In genomic region chr13:97510431-97511261, GRCm38 (mm10) we compare ENCODE assay signal across 8 mouse cellular contexts.
DNase-seq lines count a peak whose midpoint lies in the region; ATAC-seq and TF ChIP-seq lines count a peak whose summit lies in the region.

No protein-coding gene starts in this region.

- WGBS in kidney, embryonic 14.5 days: 62% methylated on average over 10 of the region's 10 CpGs
- 57% methylated on average over 10 of the region's 10 CpGs for WGBS in heart, embryonic 12.5 days
- WGBS in macrophage (ENCODE audit: missing documents): 10% methylated on average over 10 of the region's 10 CpGs

- H3K4me3 ChIP-seq in kidney, embryonic 14.5 days (ENCODE audit: low read length): no peak overlapping the region
- H3K4me3 ChIP-seq in heart, embryonic 12.5 days: no peak overlapping the region
- H3K4me3 ChIP-seq in macrophage (ENCODE audit: inconsistent target): no peak overlapping the region
- H3K4me3 ChIP-seq in layer of hippocampus, adult 2 months: no peak overlapping the region

- DNase-seq in kidney, postnatal 4 days: no peak
- peak; percentile 69 for DNase-seq in NIH3T3 (ENCODE audit: low read depth)
- no peak for DNase-seq in cerebellum, adult 18-20 months
- no peak for DNase-seq in layer of hippocampus, adult 2 months (ENCODE audit: low spot score in 2 of 2)
- DNase-seq in urinary bladder, postnatal 4 days (ENCODE audit: low spot score in 2 of 2): no peak

- H3K79me2 ChIP-seq in macrophage (ENCODE audit: inconsistent target): no peaks in the 10 kb centered on the region

- H3K9ac ChIP-seq in kidney, embryonic 14.5 days (ENCODE audit: low read depth, low read length): 0 out of 2 replicates have a peak overlapping the region, but pooled peaks have one; percentile 13
- H3K9ac ChIP-seq in heart, embryonic 12.5 days: no peak overlapping the region

- H3K27me3 ChIP-seq in kidney, embryonic 14.5 days (ENCODE audit: control insufficient read depth, insufficient read depth, low read length): no peaks in the 10 kb centered on the region
- H3K27me3 ChIP-seq in heart, embryonic 12.5 days (replicated peaks): peaks cover 4% of the 10 kb centered on the region; the same call in 1 of the 2 replicates

- H3K36me3 ChIP-seq in kidney, embryonic 14.5 days (ENCODE audit: control insufficient read depth, insufficient read depth, low read length): no peaks in the 10 kb centered on the region
- no peaks in the 10 kb centered on the region for H3K36me3 ChIP-seq in heart, embryonic 12.5 days
- H3K36me3 ChIP-seq in macrophage (ENCODE audit: inconsistent target): no peaks in the 10 kb centered on the region

- ATAC-seq in kidney, embryonic 14.5 days (ENCODE audit: low FRiP score, low TSS enrichment): peak; percentile 29; the same call in 1 of the 2 replicates
- peak; percentile 82 for ATAC-seq in heart, embryonic 12.5 days (ENCODE audit: insufficient number of reproducible peaks, low FRiP score)

- H3K9me3 ChIP-seq in kidney, embryonic 14.5 days (ENCODE audit: control insufficient read depth, low read length): no peaks in the 10 kb centered on the region
- no peaks in the 10 kb centered on the region for H3K9me3 ChIP-seq in heart, embryonic 12.5 days (replicated peaks)

- H3K4me1 ChIP-seq in kidney, embryonic 14.5 days (ENCODE audit: control insufficient read depth, insufficient read depth, low read length): peaks cover 20% of the 10 kb centered on the region; the same call in 1 of the 2 replicates
- H3K4me1 ChIP-seq in heart, embryonic 12.5 days (replicated peaks): peaks cover 22% of the 10 kb centered on the region

- TF ChIP-seq CTCF in layer of hippocampus, adult 2 months (conservative IDR thresholded peaks at IDR 0.05): no peak

- H3K27ac ChIP-seq in kidney, embryonic 14.5 days (ENCODE audit: low read depth, low read length): peak overlapping the region; percentile 26; the same call in 1 of the 2 replicates
- peak overlapping the region; percentile 50; the same call in 1 of the 2 replicates for H3K27ac ChIP-seq in heart, embryonic 12.5 days (ENCODE audit: poor library complexity, severe bottlenecking)
- H3K27ac ChIP-seq in macrophage: peak overlapping the region; percentile 48
- H3K27ac ChIP-seq in layer of hippocampus, adult 2 months: no peak overlapping the region

- H3K4me2 ChIP-seq in kidney, embryonic 14.5 days (replicated peaks; ENCODE audit: low read depth, low read length): no peak overlapping the region
- no peak overlapping the region for H3K4me2 ChIP-seq in heart, embryonic 12.5 days
